Mouse (Mus musculus): ENCODE data around the gene Ganc.

GRCm38 (mm10) chr2:120386264-120386663, 17.4 kb upstream of the Ganc start:
- TF ChIP-seq POLR2A (IDR thresholded peaks at IDR 0.05; ENCODE audit: borderline replicate concordance, extremely low read depth, low read depth, low read length) (no peak), CTCF (IDR thresholded peaks at IDR 0.05; ENCODE audit: insufficient read depth, low read length) (no peak)
